Mouse (Mus musculus) olfactory bulb, adult 2 months (tissue): ENCODE measurements around the gene Zfp266.

Experiments used
- CTCF ChIP-seq: fragments of 200-500 bp; IDR thresholded peaks from 2 replicates; pipeline ENCODE4 v1.5.1; 2012; ENCODE audit warnings: low read depth, mild to moderate bottlenecking, low read length, moderate library complexity; ENCODE audit not compliant: insufficient read depth
- POLR2A ChIP-seq: fragments of 200-500 bp; IDR thresholded peaks from 2 replicates; pipeline ENCODE4 v1.6.1; 2012; ENCODE audit warnings: mild to moderate bottlenecking, low read depth, low read length, moderate library complexity; ENCODE audit not compliant: insufficient read depth

GRCm38 (mm10) chr9:20521306-20521957, at the start of gene Zfp266:
- no peak for TF ChIP-seq CTCF
- TF ChIP-seq POLR2A, result peak; percentile 65; the same call in 1 of the 2 replicates
